Mouse (Mus musculus) left cerebral cortex, adult 11 months (tissue): Measurements from ENCODE around the gene Cbfa2t3.

ENCODE experiments used
- DNase-seq: peaks from one replicate; pipeline ENCODE4 v3.0.0; 2022; ENCODE audit warnings: low spot score

The Cbfa2t3 gene

DNA sequence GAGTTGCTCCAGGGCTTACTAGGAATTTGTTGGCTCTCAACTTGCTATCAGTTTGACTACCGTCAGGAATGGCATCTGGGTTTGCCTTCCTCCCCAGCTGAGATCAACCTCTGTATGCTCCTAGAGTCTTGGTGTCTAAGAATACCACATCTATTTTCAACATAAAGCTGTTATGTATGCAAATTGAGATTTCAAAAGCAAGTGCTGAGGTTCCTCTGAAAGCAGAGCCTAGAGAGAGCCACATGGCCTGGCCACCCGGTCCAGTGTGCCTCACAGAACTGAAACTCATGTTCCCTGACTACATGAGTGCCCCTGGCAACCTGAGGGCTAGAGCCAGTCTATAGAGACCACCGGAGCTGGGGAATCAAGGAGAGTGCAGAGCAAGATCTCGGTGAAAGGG is 93.5 kb downstream of the Cbfa2t3 start:
- no peak for DNase-seq

- DNase-seq = no peak
Measured at GRCm38 (mm10) chr8:122604640-122605039, 94.3 kb downstream of the Cbfa2t3 start.

- no peak for DNase-seq
Measured at GRCm38 (mm10) chr8:122600666-122601065, 98.2 kb downstream of the Cbfa2t3 start.

- DNase-seq = no peak
Measured at GRCm38 (mm10) chr8:122596031-122596430, 102.9 kb downstream of the Cbfa2t3 start.

GRCm38 (mm10) chr8:122593783-122594507 is 105.0 kb downstream of the Cbfa2t3 start:
- DNase-seq = no peak

DNA sequence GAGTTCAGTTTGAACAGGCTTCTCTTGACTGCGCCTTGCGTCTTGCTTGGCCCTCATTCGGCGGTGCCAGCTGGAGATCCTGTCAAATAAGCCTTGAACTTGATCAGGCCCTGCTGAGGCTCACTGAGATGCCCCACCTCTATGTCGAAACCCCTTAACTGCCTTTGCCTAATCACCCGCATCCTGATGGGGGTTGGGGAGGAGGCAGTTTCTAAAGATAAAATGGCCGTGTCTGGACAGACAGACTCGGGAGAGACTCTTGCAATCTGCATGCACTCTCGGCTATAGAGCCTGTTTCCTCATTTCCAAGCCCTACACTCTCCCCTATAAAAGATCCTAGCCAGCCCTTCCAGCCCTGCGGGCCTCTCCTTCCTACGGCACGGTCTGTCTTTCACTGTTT is 105.7 kb downstream of the Cbfa2t3 start:
- no peak for DNase-seq

DNA sequence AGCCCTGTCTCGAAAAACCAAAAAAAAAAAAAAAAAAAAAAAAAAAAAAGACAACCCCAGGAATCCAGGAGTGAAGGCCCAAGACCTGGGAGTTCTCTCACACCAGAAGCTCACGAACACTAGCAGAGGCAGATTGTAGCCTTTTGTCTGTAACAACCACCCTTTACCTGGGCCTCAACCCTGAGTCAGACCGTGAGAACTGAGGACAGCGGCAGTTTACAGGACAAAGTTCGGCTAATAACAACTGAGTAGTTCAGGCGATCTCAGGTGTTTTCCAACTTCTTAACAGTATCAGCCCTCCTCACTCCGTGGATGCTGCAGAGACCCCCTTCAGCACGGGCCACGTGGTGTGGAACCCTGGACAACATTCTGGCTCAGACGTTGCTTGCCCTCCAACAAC is 112.2 kb downstream of the Cbfa2t3 start:
- no peak for DNase-seq

DNA sequence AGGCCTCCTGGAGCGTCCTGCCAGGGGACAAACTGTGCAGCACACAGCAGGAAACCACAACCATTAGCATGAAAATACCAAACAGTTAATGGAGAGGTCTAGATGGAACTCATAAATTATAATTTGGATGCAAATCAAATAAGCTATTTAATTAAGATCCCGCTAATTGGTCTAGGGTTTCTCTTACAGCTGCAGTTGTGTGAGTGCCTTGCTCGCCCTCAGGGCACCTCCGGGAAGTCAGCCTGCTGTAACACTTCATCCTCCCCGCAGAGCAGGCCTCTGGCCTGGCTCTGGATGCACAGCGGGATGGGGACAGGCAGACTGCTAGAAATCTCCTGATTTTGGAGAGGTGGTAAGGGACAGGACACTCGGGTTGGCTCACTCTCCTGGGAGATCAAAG is 112.7 kb downstream of the Cbfa2t3 start:
- DNase-seq = no peak

DNA sequence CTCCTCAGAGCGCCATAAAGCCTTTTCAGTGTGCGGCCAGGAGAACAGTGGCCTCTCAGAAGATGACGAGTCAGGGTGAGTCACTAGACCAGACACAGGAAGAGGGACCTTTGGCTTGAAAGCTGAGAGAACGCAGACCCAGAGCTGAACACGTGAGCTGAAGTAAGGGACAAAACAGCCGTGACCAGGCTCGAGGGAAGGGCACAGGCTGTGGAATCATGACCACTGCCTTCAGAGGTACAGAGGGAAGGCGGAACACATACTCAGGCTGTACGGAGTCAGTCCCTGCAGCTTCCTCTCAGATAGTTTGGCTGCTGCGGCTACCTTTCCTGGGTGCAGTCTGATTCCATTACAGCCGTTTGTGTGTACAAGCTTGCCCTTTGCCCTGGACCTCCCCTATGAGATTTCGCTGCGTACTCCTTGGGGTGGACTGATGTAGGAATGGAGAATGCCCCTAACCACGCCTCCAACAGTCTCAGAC is 113.5 kb downstream of the Cbfa2t3 start:
- DNase-seq = no peak

DNA sequence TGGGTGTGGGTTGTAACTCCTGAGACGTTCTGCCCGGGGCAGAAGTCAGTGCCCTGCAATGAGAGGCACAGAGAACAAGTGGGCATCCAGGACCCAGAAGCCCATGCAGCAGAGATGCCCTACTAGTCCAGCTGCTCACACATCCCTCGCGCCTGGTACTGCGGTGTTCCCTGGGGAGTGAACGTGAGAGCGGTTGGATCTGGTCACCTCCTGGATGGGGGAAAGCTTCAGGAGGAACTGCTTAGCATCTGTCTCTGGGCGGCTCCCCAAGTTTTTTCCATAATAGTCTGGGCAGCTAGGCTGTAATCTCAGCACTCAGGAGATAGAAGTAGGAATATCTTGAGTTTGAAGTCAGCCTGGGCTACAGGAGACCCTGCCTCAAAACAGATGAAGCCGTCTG is 113.9 kb downstream of the Cbfa2t3 start:
- DNase-seq = no peak

DNA sequence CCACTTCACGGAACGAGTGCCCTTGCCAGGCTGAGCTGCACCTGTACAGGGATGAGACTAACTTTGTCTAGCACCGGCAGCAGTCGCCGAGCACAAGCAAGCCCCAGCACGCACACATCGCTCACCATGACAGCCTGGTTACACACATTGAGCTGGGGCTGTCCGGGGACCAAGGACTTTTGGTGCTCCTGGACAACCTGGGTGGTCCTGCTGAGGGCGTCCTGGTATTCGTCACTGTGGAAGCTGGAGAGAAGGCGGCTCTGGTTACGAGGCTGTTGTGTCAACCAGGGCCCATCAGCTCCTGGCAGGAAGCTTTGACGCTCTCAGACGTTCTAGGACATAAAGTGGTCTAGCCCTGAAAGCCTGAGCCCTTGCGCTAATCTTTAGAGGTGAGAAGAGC is 118.0 kb downstream of the Cbfa2t3 start:
- no peak for DNase-seq

DNA sequence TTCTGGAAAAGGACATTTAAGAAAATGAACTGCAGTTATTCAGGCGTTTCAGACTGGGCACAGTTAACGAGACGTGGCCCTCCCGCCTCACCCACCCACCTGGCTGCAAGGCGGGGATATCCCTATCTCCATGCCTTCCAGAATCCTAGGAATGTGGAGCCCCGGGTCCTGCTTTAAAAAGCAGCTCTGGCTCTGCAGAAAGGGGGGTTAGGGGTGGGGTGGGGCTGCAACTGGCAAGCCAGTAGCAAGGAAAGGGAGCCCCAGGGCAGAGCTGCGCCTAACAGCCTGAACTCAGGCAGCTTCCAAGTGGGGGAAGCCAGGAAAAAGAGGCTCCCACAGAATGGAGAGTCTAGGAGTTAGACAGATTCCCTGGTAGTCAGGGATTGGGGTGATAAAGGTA is 119.7 kb downstream of the Cbfa2t3 start:
- DNase-seq = no peak

DNA sequence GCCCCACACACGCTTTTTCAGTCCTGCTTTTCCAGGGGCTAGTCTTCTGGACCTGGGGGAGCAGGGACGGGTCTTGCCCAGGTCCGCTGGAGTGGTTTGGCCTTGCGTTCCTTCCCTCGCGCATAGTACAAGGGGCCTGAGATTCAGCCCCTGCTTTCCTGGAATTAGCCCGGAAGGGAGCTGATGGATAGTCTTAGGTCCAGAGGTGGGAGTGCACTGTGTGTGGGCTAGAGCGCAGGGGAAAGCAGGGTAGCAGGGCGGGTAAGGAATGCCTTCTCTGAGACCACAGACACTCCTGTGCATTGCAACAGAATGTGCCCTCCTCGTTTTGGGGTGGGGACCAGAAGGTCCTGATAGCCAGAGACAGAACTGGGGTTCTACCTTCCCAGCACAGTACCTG is 121.8 kb downstream of the Cbfa2t3 start:
- DNase-seq = no peak

DNA sequence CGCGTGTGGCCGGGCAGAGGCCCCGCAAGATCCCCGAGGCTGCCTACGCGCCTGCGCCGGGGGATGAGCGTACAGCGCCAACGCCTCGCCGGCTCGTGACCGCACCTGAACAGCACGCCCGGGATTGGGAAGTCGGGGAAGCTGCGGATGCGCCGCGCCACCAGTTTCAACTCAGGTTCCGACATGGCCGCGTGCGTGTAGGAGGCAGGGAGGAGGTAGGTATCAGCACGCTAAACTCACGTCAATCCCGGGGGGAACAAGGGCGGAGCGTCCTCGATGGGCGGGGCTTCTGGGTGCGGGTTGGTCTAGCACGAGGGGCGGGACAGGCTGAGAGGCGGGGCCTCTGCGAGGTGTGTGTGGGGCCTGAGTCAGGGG is 122.3 kb downstream of the Cbfa2t3 start, which contains the start of gene Aprt:
Gene Aprt, minus strand, starts transcription at position 262 of the 375 bp plus-strand sequence.
- DNase-seq = peak; percentile 90

DNA sequence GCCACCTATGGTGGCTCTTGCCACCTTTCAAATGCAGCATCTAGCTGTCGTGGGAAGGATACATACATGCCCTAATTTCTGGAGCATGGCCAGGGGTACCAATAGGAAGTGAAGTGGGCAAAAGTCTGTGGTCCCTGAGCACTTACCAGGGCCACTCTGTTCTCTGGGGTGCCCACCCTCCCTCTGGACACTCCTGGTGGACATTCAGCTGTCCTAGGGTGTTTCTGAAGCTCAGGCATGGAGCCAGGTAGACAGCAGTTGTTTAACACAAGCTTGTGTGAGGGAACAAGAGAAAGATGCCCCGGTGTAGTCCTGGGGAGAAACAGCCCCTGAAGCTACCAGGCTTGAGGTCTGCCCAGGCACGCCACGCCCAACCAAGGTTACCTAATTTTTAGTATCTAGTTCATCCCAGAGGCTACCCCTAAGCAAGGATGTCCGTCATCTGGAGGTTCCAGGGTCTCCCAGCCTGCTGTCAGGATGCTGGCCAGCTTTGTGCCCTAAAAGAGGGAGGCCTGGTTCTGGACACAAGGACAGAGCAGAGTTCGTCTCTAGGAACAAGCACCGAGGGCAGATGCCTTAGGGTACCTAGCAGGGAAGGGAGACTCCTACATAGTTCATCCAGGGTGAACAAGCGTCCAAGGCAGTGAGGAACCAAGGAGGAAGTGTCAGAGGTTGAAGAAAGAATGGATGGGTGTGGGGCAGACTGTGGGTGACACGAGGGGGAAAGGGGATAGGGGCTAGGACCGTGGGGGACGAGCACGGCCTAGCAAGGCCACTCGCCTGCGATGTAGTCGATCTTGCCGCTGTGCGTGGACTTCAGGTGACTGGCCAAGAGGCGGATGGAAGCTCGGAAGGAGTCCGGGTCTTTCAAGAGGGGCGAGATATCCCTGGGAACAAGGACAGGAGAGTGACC is 122.9 kb downstream of the Cbfa2t3 start:
- no peak for DNase-seq

DNA sequence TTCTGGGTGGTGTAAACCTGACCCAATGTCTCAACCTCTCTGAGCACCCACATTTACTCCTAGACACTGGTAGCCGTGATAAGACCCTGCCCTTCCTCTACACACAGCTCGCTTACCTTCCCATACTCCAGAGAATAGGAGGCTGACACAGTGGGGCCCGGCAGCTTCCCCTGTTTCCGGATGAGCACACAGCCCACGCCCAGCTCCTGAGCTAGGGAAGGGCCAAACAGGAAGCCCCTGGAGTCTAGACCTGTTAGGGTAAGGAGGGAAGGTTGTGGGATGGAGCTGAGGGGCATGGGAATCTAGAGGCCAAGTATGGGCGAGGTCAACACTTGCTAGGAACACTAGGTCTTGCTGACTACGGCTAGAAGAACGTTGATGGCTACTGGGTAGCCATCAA is 123.6 kb downstream of the Cbfa2t3 start:
- DNase-seq = no peak
